Mouse (Mus musculus): ENCODE measurements around the gene Map3k5. TPM values are rescaled to one million over a fixed set of nuclear protein-coding genes. Genes with fewer than 3 reads are reported as not detected.

The Map3k5 gene
- polyA plus RNA-seq, 1 experiment from 2014 or later, result 1.4 TPM

DNA sequence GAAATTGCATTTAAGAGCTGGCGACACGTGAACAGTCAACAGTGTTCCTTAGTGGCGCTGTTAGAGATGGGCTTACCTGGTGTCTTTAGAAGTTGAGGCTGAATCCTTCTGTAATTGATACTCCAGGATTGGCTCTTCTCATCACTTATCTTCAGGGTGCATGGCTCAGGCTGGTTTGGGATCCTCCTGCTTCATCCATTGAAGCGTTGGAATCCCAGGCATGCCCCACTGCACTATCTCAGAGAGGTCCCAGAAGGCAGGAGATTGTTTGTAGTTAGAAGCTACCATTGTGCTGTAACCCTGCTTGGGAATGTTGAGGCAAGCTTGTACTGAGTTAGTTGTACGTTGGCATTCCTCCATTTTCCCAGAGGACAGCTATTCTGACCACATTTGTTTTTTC, 13.6 kb downstream of the Map3k5 start:
- H3K36me3 ChIP-seq (ENCODE audit: control insufficient read depth, insufficient read depth, low read length), result no peaks in the 10 kb centered on the region
- ATAC-seq (ENCODE audit: insufficient read depth, low FRiP score, low TSS enrichment) (no peak), DNase-seq (ENCODE audit: low spot score) (no peak)
- 90% methylated on average over 5 of the region's 5 CpGs for WGBS
- no peaks in the 10 kb centered on the region for H3K4me1 ChIP-seq (ENCODE audit: control insufficient read depth, insufficient read depth, low read length)
- H3K9me3 ChIP-seq (ENCODE audit: control insufficient read depth, low read length), result no peaks in the 10 kb centered on the region
- no peak overlapping the region for H3K9ac ChIP-seq (ENCODE audit: low read length)
- no peak overlapping the region for H3K27ac ChIP-seq (ENCODE audit: low read depth, low read length)
- no peaks in the 10 kb centered on the region for H3K27me3 ChIP-seq (ENCODE audit: control insufficient read depth, insufficient read depth, low read length)
- no peak overlapping the region for H3K4me3 ChIP-seq (ENCODE audit: low read depth, low read length)
- H3K4me2 ChIP-seq (ENCODE audit: low read depth), result no peak overlapping the region

DNA sequence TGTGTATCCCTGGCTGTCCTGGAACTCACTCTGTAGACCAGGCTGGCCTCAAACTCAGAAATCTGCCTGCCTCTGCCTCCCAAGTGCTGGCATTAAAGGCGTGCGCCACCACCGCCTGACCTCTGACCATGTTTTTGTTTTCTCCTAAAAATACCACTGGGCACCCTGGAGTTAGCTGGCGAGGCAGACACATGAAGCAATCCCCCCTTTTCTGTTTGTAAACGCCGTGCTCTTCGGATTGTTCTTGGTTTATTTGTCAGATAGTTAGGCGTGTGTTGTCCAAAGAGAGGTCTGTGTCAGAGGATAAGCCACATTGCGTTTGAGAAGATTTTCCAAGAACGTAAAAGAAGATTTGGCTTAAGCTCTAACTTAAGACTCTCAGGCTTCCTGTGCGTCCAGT, 14.1 kb downstream of the Map3k5 start:
- Histone ChIP-seq H3K27me3 (ENCODE audit: control insufficient read depth, insufficient read depth, low read length) (no peaks in the 10 kb centered on the region), H3K4me1 (ENCODE audit: control insufficient read depth, insufficient read depth, low read length) (no peaks in the 10 kb centered on the region), H3K27ac (ENCODE audit: low read depth, low read length) (no peak overlapping the region), H3K4me3 (ENCODE audit: low read depth, low read length) (no peak overlapping the region), H3K36me3 (ENCODE audit: control insufficient read depth, insufficient read depth, low read length) (no peaks in the 10 kb centered on the region), H3K9ac (ENCODE audit: low read length) (no peak overlapping the region), H3K9me3 (ENCODE audit: control insufficient read depth, low read length) (no peaks in the 10 kb centered on the region), H3K4me2 (ENCODE audit: low read depth) (no peak overlapping the region)
- 90% methylated on average over 11 of the region's 11 CpGs for WGBS
- ATAC-seq (ENCODE audit: insufficient read depth, low FRiP score, low TSS enrichment), result no peak
- DNase-seq (ENCODE audit: low spot score), result no peak

DNA sequence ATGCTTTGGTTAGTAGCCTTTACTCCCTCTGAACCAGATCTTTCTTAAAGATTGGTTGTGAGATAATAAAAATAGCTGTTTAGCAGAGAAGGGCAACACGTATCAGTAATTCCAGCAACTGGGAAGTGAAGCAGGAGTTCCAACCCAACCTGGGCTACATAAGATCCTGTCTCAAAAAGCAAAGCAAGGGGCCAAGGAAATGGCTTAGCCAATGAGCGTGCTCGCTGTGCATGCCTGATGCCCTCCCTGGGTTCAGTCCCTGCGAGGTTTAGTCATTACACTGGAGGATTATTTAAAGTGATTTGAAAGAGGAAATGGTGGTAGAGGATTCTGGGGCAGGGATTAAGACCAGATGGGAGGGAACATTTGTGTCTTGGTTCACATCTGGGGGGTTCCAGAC, 14.8 kb downstream of the Map3k5 start:
- DNase-seq (ENCODE audit: low spot score) (no peak), ATAC-seq (ENCODE audit: insufficient read depth, low FRiP score, low TSS enrichment) (no peak)
- Histone ChIP-seq H3K27ac (ENCODE audit: low read depth, low read length) (no peak overlapping the region), H3K27me3 (ENCODE audit: control insufficient read depth, insufficient read depth, low read length) (no peaks in the 10 kb centered on the region), H3K4me1 (ENCODE audit: control insufficient read depth, insufficient read depth, low read length) (no peaks in the 10 kb centered on the region), H3K36me3 (ENCODE audit: control insufficient read depth, insufficient read depth, low read length) (no peaks in the 10 kb centered on the region), H3K4me3 (ENCODE audit: low read depth, low read length) (no peak overlapping the region), H3K9me3 (ENCODE audit: control insufficient read depth, low read length) (no peaks in the 10 kb centered on the region), H3K9ac (ENCODE audit: low read length) (no peak overlapping the region), H3K4me2 (ENCODE audit: low read depth) (no peak overlapping the region)
- WGBS, result 82% methylated on average over 4 of the region's 4 CpGs

DNA sequence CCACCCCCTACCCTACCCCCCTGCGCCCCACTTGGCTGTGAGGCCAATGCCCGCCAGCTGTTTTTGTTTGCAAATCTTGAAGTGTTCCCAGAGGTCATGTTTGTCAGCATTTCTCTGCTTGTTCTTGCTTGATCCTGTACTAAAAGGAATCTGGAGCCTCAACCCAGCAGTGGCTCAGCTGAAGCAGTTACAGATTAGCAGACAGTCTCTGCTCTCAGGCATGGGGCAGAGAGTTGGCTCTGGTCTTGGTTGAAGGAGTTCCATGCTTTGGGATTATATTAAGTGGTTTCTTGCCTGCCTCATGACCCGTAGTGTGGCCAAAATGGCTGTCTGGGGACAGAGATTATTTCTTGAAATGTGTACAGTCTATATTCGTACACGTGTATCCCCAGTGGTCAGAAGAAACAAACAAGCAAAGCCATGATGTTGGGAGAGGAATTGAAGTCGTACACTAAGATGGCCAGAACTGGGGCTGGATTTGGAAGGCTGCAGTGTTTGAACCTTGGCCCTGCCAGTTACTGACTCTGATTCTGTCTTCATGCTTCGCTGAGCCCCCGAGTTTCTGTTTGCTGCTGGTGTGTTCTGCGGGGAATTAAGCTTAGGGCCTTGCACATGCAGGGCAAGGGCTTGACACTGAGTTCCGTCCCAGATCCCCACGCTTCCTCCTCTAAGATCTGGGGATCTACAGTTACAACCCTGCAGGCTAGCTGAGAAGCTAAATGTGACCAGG, 18.9 kb downstream of the Map3k5 start:
- WGBS, result 94% methylated on average over 11 of the region's 11 CpGs
- no peak for DNase-seq (ENCODE audit: low spot score)
- no peaks in the 10 kb centered on the region for H3K27me3 ChIP-seq (ENCODE audit: control insufficient read depth, insufficient read depth, low read length)
- H3K9ac ChIP-seq (ENCODE audit: low read length), result no peak overlapping the region
- no peak overlapping the region for H3K27ac ChIP-seq (ENCODE audit: low read depth, low read length)
- no peaks in the 10 kb centered on the region for H3K9me3 ChIP-seq (ENCODE audit: control insufficient read depth, low read length)
- H3K4me2 ChIP-seq (ENCODE audit: low read depth), result no peak overlapping the region
- no peak for ATAC-seq (ENCODE audit: insufficient read depth, low FRiP score, low TSS enrichment)
- no peaks in the 10 kb centered on the region for H3K36me3 ChIP-seq (ENCODE audit: control insufficient read depth, insufficient read depth, low read length)
- no peaks in the 10 kb centered on the region for H3K4me1 ChIP-seq (ENCODE audit: control insufficient read depth, insufficient read depth, low read length)
- no peak overlapping the region for H3K4me3 ChIP-seq (ENCODE audit: low read depth, low read length)

DNA sequence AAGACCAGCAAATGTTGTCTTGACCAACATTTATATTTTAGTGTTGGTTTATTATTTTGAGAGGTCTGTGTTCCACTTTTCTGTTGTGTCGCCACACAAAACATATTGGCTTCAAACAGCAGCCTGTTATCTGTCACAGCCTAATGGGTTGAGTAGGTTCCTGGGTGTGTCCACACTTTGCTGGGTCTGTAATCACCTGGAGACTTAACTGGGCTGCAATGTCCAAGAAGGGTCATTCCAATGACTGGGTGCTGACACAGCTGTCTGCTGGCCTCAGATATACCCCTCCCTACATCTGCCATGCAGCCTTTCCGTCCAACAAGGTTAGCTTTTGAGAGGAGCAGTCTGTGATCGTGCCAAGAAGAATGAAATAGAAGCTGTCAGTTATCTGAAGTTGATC, 20.3 kb downstream of the Map3k5 start:
- H3K27me3 ChIP-seq (ENCODE audit: control insufficient read depth, insufficient read depth, low read length), result no peaks in the 10 kb centered on the region
- H3K36me3 ChIP-seq (ENCODE audit: control insufficient read depth, insufficient read depth, low read length), result no peaks in the 10 kb centered on the region
- H3K9ac ChIP-seq (ENCODE audit: low read length), result no peak overlapping the region
- ATAC-seq (ENCODE audit: insufficient read depth, low FRiP score, low TSS enrichment), result no peak
- WGBS, result 84% methylated on average over 3 of the region's 3 CpGs
- H3K4me3 ChIP-seq (ENCODE audit: low read depth, low read length), result no peak overlapping the region
- DNase-seq (ENCODE audit: low spot score), result no peak
- no peaks in the 10 kb centered on the region for H3K9me3 ChIP-seq (ENCODE audit: control insufficient read depth, low read length)
- no peaks in the 10 kb centered on the region for H3K4me1 ChIP-seq (ENCODE audit: control insufficient read depth, insufficient read depth, low read length)
- no peak overlapping the region for H3K27ac ChIP-seq (ENCODE audit: low read depth, low read length)
- H3K4me2 ChIP-seq (ENCODE audit: low read depth), result no peak overlapping the region

DNA sequence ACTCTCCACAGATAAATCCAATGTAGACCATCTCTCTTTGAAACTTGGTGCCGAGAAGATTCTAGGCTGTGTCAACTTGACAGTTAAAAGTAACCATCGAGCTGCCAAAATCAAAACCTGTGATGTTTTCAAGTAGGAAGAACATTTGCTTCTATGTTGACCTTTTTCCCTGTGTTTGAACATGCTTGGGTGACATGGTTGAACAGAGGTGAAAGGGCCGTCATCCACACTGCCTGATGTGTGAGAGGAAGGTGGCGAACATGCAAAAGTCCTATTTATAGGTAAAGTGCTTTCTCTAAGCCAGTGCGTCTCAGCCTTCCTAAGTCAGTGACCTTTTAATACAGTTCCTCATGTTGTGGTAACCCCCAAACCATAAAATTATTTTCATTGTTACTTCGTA, 21.5 kb downstream of the Map3k5 start:
- 90% methylated on average over 6 of the region's 6 CpGs for WGBS
- H3K27me3 ChIP-seq (ENCODE audit: control insufficient read depth, insufficient read depth, low read length), result no peaks in the 10 kb centered on the region
- H3K4me2 ChIP-seq (ENCODE audit: low read depth), result no peak overlapping the region
- no peak overlapping the region for H3K9ac ChIP-seq (ENCODE audit: low read length)
- H3K9me3 ChIP-seq (ENCODE audit: control insufficient read depth, low read length), result no peaks in the 10 kb centered on the region
- no peaks in the 10 kb centered on the region for H3K36me3 ChIP-seq (ENCODE audit: control insufficient read depth, insufficient read depth, low read length)
- ATAC-seq (ENCODE audit: insufficient read depth, low FRiP score, low TSS enrichment) (no peak), DNase-seq (ENCODE audit: low spot score) (no peak)
- H3K4me3 ChIP-seq (ENCODE audit: low read depth, low read length), result no peak overlapping the region
- no peak overlapping the region for H3K27ac ChIP-seq (ENCODE audit: low read depth, low read length)
- H3K4me1 ChIP-seq (ENCODE audit: control insufficient read depth, insufficient read depth, low read length), result no peaks in the 10 kb centered on the region

DNA sequence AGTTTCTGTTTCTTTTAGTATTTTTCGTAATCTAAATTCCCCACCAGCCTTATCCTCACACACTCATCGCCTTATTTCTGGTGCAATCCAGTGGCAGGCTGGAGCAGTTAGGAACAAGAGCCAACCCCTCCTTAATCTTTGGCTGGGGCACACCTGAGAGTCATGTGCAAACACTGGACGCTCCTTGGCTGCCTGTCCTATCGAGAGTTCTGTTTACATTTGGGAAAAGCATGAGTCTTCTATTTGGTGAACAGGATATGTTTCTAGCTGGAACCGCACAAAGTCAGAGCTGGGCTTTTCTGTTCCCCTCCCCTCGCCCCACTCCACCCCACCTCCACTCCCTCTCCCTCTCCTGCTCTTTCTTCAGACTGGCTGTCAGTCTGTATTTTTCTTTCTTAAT, 22.5 kb downstream of the Map3k5 start:
- H3K4me2 ChIP-seq (ENCODE audit: low read depth), result no peak overlapping the region
- no peaks in the 10 kb centered on the region for H3K4me1 ChIP-seq (ENCODE audit: control insufficient read depth, insufficient read depth, low read length)
- no peaks in the 10 kb centered on the region for H3K27me3 ChIP-seq (ENCODE audit: control insufficient read depth, insufficient read depth, low read length)
- no peaks in the 10 kb centered on the region for H3K9me3 ChIP-seq (ENCODE audit: control insufficient read depth, low read length)
- no peak overlapping the region for H3K4me3 ChIP-seq (ENCODE audit: low read depth, low read length)
- DNase-seq (ENCODE audit: low spot score), result no peak
- H3K36me3 ChIP-seq (ENCODE audit: control insufficient read depth, insufficient read depth, low read length), result no peaks in the 10 kb centered on the region
- ATAC-seq (ENCODE audit: insufficient read depth, low FRiP score, low TSS enrichment), result no peak
- 91% methylated on average over 6 of the region's 6 CpGs for WGBS
- no peak overlapping the region for H3K9ac ChIP-seq (ENCODE audit: low read length)
- no peak overlapping the region for H3K27ac ChIP-seq (ENCODE audit: low read depth, low read length)

DNA sequence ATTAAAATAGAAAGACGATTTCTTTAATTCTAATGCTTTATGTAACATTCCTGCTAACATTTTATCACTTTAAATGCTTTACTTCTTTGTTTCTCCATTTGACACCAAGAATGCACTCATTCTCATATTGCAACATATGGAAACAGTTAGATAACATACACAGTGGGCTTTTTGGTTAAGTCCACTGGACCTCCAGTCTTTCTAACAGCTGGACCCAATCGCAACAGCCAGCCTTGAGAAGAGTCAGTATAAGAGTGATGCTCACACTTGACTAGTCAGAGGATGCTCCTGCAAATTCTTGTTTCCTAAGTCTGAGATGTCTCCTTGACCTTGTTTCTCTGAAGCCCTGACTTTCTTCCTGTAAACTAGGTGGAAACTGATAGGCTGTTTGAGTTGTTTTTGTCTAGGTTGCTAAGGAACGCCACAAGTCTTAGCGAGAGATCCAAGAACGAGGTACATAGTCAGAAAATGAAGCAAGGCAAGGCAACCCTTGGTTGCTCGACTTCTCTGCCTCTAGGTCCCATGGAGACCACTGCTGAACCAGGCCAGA, 26.6 kb downstream of the Map3k5 start:
- Histone ChIP-seq H3K27ac (ENCODE audit: low read depth, low read length) (no peak overlapping the region), H3K4me1 (ENCODE audit: control insufficient read depth, insufficient read depth, low read length) (no peaks in the 10 kb centered on the region), H3K36me3 (ENCODE audit: control insufficient read depth, insufficient read depth, low read length) (no peaks in the 10 kb centered on the region), H3K4me2 (ENCODE audit: low read depth) (no peak overlapping the region), H3K27me3 (ENCODE audit: control insufficient read depth, insufficient read depth, low read length) (no peaks in the 10 kb centered on the region), H3K9ac (ENCODE audit: low read length) (no peak overlapping the region), H3K4me3 (ENCODE audit: low read depth, low read length) (no peak overlapping the region), H3K9me3 (ENCODE audit: control insufficient read depth, low read length) (no peaks in the 10 kb centered on the region)
- DNase-seq (ENCODE audit: low spot score) (no peak), ATAC-seq (ENCODE audit: insufficient read depth, low FRiP score, low TSS enrichment) (no peak)
- WGBS, result 78% methylated on average over 6 of the region's 6 CpGs

DNA sequence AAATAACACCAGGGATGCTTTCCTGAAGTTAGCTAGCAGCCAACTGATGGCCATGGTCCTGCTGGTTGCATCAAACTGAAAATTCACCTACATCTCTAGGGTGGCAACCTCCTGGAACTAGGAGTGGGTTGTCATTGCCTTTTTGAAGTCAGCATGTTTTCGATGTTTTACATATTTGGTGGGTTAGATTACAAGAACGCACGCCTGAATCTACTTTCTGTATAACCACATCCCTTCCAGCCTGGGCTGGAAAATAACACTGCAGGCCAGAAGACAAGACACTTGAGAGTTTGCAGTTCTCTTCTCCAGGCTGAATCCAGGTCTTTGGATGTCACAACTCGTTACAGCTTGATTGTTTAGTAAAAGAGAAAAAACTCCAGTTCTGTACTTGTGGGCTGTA, 28.5 kb downstream of the Map3k5 start:
- no peaks in the 10 kb centered on the region for H3K27me3 ChIP-seq (ENCODE audit: control insufficient read depth, insufficient read depth, low read length)
- no peaks in the 10 kb centered on the region for H3K4me1 ChIP-seq (ENCODE audit: control insufficient read depth, insufficient read depth, low read length)
- H3K4me3 ChIP-seq (ENCODE audit: low read depth, low read length), result no peak overlapping the region
- no peak overlapping the region for H3K27ac ChIP-seq (ENCODE audit: low read depth, low read length)
- no peaks in the 10 kb centered on the region for H3K36me3 ChIP-seq (ENCODE audit: control insufficient read depth, insufficient read depth, low read length)
- 90% methylated on average over 4 of the region's 4 CpGs for WGBS
- H3K9ac ChIP-seq (ENCODE audit: low read length), result no peak overlapping the region
- no peak for ATAC-seq (ENCODE audit: insufficient read depth, low FRiP score, low TSS enrichment)
- H3K9me3 ChIP-seq (ENCODE audit: control insufficient read depth, low read length), result no peaks in the 10 kb centered on the region
- no peak overlapping the region for H3K4me2 ChIP-seq (ENCODE audit: low read depth)
- DNase-seq (ENCODE audit: low spot score), result no peak

Measured in neural tube, embryonic 11.5 days (tissue).